Mouse (Mus musculus) testis, adult 2 months (tissue): ENCODE data around the gene Itgb3. TPM values are rescaled to one million over a fixed set of nuclear protein-coding genes. Genes with fewer than 3 reads are reported as not detected.

Source experiments
- H3K27ac ChIP-seq: fragments of 200-500 bp; 2 replicates; pipeline ENCODE4 v1.5.1; 2012; ENCODE audit warnings: low read depth, low read length; ENCODE audit not compliant: control insufficient read depth, insufficient read depth
- H3K27me3 ChIP-seq: fragments of 200-500 bp; 2 replicates; pipeline ENCODE4 v1.6.1; 2012; ENCODE audit warnings: mild to moderate bottlenecking, low read length, moderate library complexity; ENCODE audit not compliant: control insufficient read depth, insufficient read depth
- H3K36me3 ChIP-seq: fragments of 200-500 bp; 2 replicates; pipeline ENCODE4 v1.6.1; 2012; ENCODE audit warnings: mild to moderate bottlenecking, low read length; ENCODE audit not compliant: control insufficient read depth, insufficient read depth
- H3K4me1 ChIP-seq: fragments of 200-500 bp; 2 replicates; pipeline ENCODE4 v1.6.1; 2012; ENCODE audit warnings: low read length; ENCODE audit not compliant: control insufficient read depth, insufficient read depth
- H3K4me3 ChIP-seq: fragments of 200-500 bp; 2 replicates; pipeline ENCODE4 v1.5.1; 2012; ENCODE audit warnings: low read depth, mild to moderate bottlenecking, low read length, moderate library complexity, mixed read lengths; ENCODE audit not compliant: control insufficient read depth
- CTCF ChIP-seq: fragments of 200-500 bp; IDR thresholded peaks from 2 replicates; pipeline ENCODE4 v1.5.1; 2012; ENCODE audit warnings: low read depth, mild to moderate bottlenecking, inconsistent platforms, low read length, moderate library complexity; ENCODE audit not compliant: control insufficient read depth, insufficient read depth, insufficient replicate concordance
- POLR2A ChIP-seq: fragments of 200-500 bp; IDR thresholded peaks from 2 replicates; pipeline ENCODE4 v1.6.1; 2012; ENCODE audit warnings: low read depth, mild to moderate bottlenecking, inconsistent platforms, low read length, moderate library complexity; ENCODE audit not compliant: control insufficient read depth
- polyA plus RNA-seq: library from polyadenylated mRNA; depleted of rRNA; stranded (reverse); fragments of >200 nt; gene quantifications from 2 replicates; pipeline ENCODE4 v1.2.3, GENCODE M21; 2012

The Itgb3 gene
- polyA plus RNA-seq, 1 experiment, result 1.4 TPM

DNA sequence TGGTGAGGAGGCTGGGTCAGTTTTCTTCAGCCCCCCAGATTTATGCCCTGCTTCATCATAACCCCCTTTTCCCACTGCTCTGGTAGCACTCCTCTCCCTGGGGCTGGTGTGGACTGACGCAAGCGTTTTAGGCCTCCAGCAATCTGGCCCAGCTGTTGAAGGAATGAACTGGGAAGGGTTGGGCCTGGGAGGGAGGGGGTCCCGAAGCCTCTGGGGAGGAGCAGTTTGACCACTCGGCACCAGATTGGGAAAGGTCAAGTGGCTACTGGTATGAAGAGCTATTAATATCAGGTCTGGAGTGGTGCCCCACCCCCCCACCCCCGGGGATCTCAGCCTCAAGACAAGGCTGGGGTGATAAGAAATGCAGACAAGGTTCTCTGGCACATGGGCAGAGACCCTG is 29.7 kb upstream of the Itgb3 start:
- Histone ChIP-seq H3K36me3 (no peaks in the 10 kb centered on the region), H3K4me3 (no peak overlapping the region), H3K27ac (no peak overlapping the region), H3K27me3 (no peaks in the 10 kb centered on the region), H3K4me1 (peaks cover 3% of the 10 kb centered on the region)
- TF ChIP-seq POLR2A (no peak), CTCF (no peak)

DNA sequence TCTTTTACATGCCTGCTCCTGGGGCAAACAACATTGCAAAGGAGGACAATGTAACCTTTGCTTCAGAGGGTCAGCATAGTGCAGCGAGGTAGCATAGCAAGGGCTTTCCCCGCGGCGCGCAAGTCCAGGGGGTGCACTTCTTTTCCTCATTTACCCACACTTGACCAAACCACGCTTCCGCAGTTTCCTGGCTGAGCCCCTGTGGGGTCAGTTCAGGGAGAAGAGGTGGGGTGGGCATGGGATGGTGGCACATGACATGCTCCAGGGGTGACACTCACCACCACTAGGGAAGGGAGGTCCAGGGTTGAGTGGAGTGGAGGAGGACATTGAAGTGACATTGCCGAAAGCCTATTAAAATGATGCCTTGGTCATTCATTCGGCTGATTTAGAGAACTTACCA is 28.7 kb upstream of the Itgb3 start:
- H3K27ac ChIP-seq, result no peak overlapping the region
- no peaks in the 10 kb centered on the region for H3K27me3 ChIP-seq
- peaks cover 3% of the 10 kb centered on the region for H3K4me1 ChIP-seq
- no peaks in the 10 kb centered on the region for H3K36me3 ChIP-seq
- TF ChIP-seq CTCF (no peak), POLR2A (no peak)
- H3K4me3 ChIP-seq, result no peak overlapping the region

DNA sequence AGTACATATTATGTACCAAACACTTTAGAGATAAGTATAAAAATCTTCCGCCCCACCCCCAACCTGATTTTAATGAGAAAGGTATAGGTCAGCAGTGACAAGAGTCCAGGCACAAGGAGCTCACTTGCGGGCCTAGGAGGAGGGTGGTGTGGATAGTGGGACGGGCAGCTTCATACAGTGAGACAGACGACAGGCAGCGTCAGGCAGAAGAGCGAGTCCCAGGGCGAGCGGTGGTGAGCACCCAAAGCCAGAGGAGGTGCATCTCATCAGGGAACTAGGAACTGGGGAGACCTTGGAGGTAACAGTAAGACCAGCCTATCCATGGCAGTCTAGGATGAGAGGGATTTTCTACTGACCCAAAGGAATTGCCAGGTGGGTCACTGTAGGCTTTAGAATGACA is 28.2 kb upstream of the Itgb3 start:
- H3K36me3 ChIP-seq, result no peaks in the 10 kb centered on the region
- H3K27ac ChIP-seq, result no peak overlapping the region
- H3K4me1 ChIP-seq, result peaks cover 3% of the 10 kb centered on the region
- no peak overlapping the region for H3K4me3 ChIP-seq
- TF ChIP-seq POLR2A (no peak), CTCF (no peak)
- no peaks in the 10 kb centered on the region for H3K27me3 ChIP-seq

DNA sequence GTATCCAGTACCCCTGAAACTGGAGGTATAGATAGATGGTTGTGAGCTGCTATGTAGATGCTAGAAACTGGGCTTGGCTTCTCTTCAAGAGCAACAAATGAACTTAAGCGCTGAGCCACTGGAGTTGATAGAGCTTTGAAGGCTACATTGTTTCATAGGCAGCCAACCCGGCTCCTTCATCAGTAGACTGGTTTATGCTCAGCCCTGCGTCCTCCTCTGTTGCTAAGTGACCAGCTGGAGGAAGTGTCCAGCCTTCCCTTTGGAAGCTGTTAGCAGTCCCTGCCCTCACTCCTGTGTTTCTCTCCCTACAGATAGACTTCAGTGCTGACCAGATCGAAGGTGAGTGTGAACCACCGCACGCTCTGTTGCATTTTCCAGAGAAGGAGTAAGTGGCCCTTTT is 27.7 kb upstream of the Itgb3 start:
- H3K4me1 ChIP-seq, result peaks cover 3% of the 10 kb centered on the region
- H3K36me3 ChIP-seq, result no peaks in the 10 kb centered on the region
- no peaks in the 10 kb centered on the region for H3K27me3 ChIP-seq
- no peak for TF ChIP-seq CTCF
- no peak for TF ChIP-seq POLR2A
- H3K4me3 ChIP-seq, result no peak overlapping the region
- no peak overlapping the region for H3K27ac ChIP-seq

DNA sequence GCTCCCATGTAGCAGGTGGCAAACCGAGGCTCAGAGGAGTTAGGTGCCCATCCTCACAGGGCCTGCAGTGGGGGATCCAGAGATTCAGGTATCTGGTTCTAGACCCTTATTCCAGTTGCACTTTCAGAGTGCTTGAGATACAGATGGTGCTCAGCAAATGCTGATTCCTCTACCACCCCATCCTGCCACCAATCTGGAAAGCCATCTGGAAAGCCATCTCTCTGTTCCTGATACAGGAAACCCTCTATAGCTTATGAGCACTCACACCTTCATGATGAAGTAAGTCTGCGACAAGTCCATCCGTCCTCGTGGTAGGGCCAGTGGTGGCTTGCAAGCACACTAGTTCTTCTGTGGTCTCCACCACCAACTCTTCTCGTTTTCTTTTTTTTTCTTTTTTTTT is 27.2 kb upstream of the Itgb3 start:
- peaks cover 3% of the 10 kb centered on the region for H3K4me1 ChIP-seq
- no peak overlapping the region for H3K4me3 ChIP-seq
- no peaks in the 10 kb centered on the region for H3K36me3 ChIP-seq
- no peak for TF ChIP-seq CTCF
- no peak overlapping the region for H3K27ac ChIP-seq
- no peaks in the 10 kb centered on the region for H3K27me3 ChIP-seq

DNA sequence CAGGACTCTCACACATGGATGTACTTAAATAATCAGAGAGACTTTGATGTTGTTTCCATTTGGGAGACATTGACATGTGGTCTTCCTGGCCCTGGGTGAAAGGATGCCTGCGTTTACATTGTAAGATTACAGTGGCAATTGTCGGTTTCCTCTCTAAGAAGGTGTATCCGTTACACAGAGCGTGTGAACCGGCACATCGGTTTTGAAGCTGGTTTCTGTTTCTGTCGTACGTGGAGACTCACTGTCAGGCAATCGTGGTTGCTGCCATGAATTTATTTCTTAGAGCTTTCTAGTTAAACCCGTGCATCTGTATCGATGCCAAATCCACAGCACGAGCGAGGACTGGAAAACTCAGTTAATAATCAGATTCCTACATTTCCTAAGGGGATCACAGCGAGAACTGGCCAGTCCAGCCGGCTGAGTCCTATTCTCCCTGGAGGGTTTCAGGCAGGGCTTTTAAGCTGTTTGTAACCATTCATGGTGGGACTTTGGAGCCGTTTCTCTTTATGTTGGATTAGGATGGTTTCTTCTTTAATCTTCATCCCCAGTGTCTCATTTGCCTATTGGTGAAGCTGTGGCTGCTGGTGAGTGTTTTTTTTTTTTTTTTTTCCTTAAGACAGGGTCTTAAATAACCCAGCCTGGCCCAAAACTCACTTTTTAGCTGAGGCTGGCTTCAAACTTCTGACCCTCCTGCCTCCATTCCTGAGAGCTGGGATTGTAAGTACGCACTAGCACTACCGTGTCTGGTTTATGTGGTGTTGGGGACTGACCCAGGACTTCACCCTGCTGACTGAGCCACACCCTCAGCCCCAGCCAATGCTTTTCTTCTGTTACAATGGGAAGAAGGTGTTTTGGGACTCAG is 26.1 kb upstream of the Itgb3 start:
- Histone ChIP-seq H3K36me3 (no peaks in the 10 kb centered on the region), H3K27ac (no peak overlapping the region), H3K4me3 (no peak overlapping the region), H3K27me3 (no peaks in the 10 kb centered on the region), H3K4me1 (peaks cover 3% of the 10 kb centered on the region)
- TF ChIP-seq POLR2A (no peak), CTCF (no peak)

DNA sequence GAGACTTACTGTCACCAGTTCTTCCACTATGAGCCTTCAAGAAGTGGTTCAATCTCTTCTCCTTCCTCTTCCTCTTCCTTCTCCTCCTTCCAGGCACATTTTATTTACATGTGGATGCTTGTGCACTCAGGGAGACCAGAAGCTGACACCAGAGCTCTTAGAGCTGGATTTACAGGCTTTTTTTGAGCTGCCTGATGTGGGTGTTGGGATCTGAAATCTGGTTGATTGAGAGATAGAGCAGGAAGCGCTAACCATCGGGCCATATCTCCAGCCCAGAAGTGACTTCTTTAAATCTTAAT is 25.5 kb upstream of the Itgb3 start:
- no peaks in the 10 kb centered on the region for H3K36me3 ChIP-seq
- H3K27me3 ChIP-seq, result no peaks in the 10 kb centered on the region
- H3K4me1 ChIP-seq, result peaks cover 3% of the 10 kb centered on the region
- no peak overlapping the region for H3K4me3 ChIP-seq
- no peak overlapping the region for H3K27ac ChIP-seq
- TF ChIP-seq CTCF (no peak), POLR2A (no peak)
